ENCODE assay signal across 20 mouse cellular contexts in genomic region chr2:140653481-140653880, GRCm38 (mm10). TPM values are rescaled to one million over a fixed set of nuclear protein-coding genes. Genes with fewer than 3 reads are reported as not detected.
DNase-seq lines count a peak whose midpoint lies in the region; ATAC-seq and TF ChIP-seq lines count a peak whose summit lies in the region.
"Had no signal": no experiment of that assay in that cellular context is flagged by ENCODE, and none has a peak within 500 bp of the region (broad histone marks: within the 10 kb centered on the region; RNA-seq: fewer than 3 reads in every experiment).

No protein-coding gene starts in this region.

- no peaks in the 10 kb centered on the region for H3K9me3 ChIP-seq in neural tube, embryonic 12.5 days
- no peaks in the 10 kb centered on the region for H3K9me3 ChIP-seq in neural tube, embryonic 15.5 days (replicated peaks)
- H3K9me3 ChIP-seq in embryonic facial prominence, embryonic 12.5 days, result no peaks in the 10 kb centered on the region
- no peaks in the 10 kb centered on the region for H3K9me3 ChIP-seq in forebrain, embryonic 15.5 days
- no peaks in the 10 kb centered on the region for H3K9me3 ChIP-seq in midbrain, embryonic 16.5 days (replicated peaks; ENCODE audit: control insufficient read depth, low read length, poor library complexity, severe bottlenecking)
- H3K9me3 ChIP-seq: hindbrain, embryonic 15.5 days; liver, embryonic 13.5 days; lung, embryonic 15.5 days; stomach, embryonic 15.5 days had no signal

- no peak overlapping the region for H3K4me2 ChIP-seq in neural tube, embryonic 12.5 days (replicated peaks)
- no peak overlapping the region for H3K4me2 ChIP-seq in neural tube, embryonic 15.5 days
- H3K4me2 ChIP-seq in embryonic facial prominence, embryonic 12.5 days (replicated peaks), result no peak overlapping the region
- no peak overlapping the region for H3K4me2 ChIP-seq in forebrain, embryonic 15.5 days (replicated peaks)
- no peak overlapping the region for H3K4me2 ChIP-seq in midbrain, embryonic 16.5 days (ENCODE audit: low read length)
- H3K4me2 ChIP-seq: hindbrain, embryonic 15.5 days; liver, embryonic 13.5 days; lung, embryonic 15.5 days; stomach, embryonic 15.5 days had no signal

- no peaks in the 10 kb centered on the region; the same call in 1 of the 2 replicates for H3K27me3 ChIP-seq in neural tube, embryonic 12.5 days (replicated peaks)
- H3K27me3 ChIP-seq in neural tube, embryonic 15.5 days (replicated peaks), result no peaks in the 10 kb centered on the region
- H3K27me3 ChIP-seq in embryonic facial prominence, embryonic 12.5 days, result no peaks in the 10 kb centered on the region
- no peaks in the 10 kb centered on the region for H3K27me3 ChIP-seq in forebrain, embryonic 15.5 days
- H3K27me3 ChIP-seq in midbrain, embryonic 16.5 days (ENCODE audit: control insufficient read depth, insufficient read depth, low read depth, low read length), result no peaks in the 10 kb centered on the region
- H3K27me3 ChIP-seq: hindbrain, embryonic 15.5 days; liver, embryonic 13.5 days; lung, embryonic 15.5 days; stomach, embryonic 15.5 days had no signal

- ATAC-seq in neural tube, embryonic 12.5 days (ENCODE audit: low FRiP score, low read depth), result peak; percentile 79
- no peak for ATAC-seq in neural tube, embryonic 15.5 days (ENCODE audit: low FRiP score)
- ATAC-seq in embryonic facial prominence, embryonic 12.5 days (ENCODE audit: insufficient number of reproducible peaks, insufficient read depth, low FRiP score, low TSS enrichment), result peak; percentile 35; the same call in 1 of the 2 replicates
- ATAC-seq in forebrain, embryonic 15.5 days (replicated peaks), result peak; percentile 70; the same call in 1 of the 2 replicates
- peak; percentile 51; the same call in 1 of the 2 replicates for ATAC-seq in midbrain, embryonic 16.5 days
- no peak for ATAC-seq in megakaryocyte-erythroid progenitor cell, adult 5-6 weeks (replicated peaks; ENCODE audit: low FRiP score, low TSS enrichment, poor library complexity, severe bottlenecking)
- no peak for ATAC-seq in megakaryocyte progenitor cell, adult 5-6 weeks (replicated peaks; ENCODE audit: poor library complexity)
- ATAC-seq: intestine, postnatal 0 days had no signal

- no peak for DNase-seq in layer of hippocampus, adult 2 months (ENCODE audit: low spot score in 2 of 2)
- DNase-seq: adrenal gland, postnatal 10 days; cerebellum, adult 8-10 months; heart, adult 18-20 months; kidney, postnatal 10 days; liver, embryonic 13.5 days; right cerebral cortex, postnatal 14 days had no signal

- no peak overlapping the region for H3K4me3 ChIP-seq in neural tube, embryonic 12.5 days
- no peak overlapping the region for H3K4me3 ChIP-seq in neural tube, embryonic 15.5 days (replicated peaks)
- no peak overlapping the region for H3K4me3 ChIP-seq in embryonic facial prominence, embryonic 12.5 days
- H3K4me3 ChIP-seq in forebrain, embryonic 15.5 days, result no peak overlapping the region
- H3K4me3 ChIP-seq in midbrain, embryonic 16.5 days (ENCODE audit: low read depth, low read length), result no peak overlapping the region
- H3K4me3 ChIP-seq in layer of hippocampus, adult 2 months, result no peak overlapping the region
- H3K4me3 ChIP-seq: hindbrain, embryonic 15.5 days; liver, embryonic 13.5 days; lung, embryonic 15.5 days; stomach, embryonic 15.5 days had no signal

- H3K4me1 ChIP-seq in neural tube, embryonic 12.5 days, result peaks cover 10% of the 10 kb centered on the region; the same call in 1 of the 2 replicates
- no peaks in the 10 kb centered on the region for H3K4me1 ChIP-seq in neural tube, embryonic 15.5 days
- no peaks in the 10 kb centered on the region for H3K4me1 ChIP-seq in embryonic facial prominence, embryonic 12.5 days
- H3K4me1 ChIP-seq in forebrain, embryonic 15.5 days, result peaks cover 5% of the 10 kb centered on the region; the same call in 1 of the 2 replicates
- no peaks in the 10 kb centered on the region for H3K4me1 ChIP-seq in midbrain, embryonic 16.5 days (ENCODE audit: control insufficient read depth, insufficient read depth, low read length)
- H3K4me1 ChIP-seq: hindbrain, embryonic 15.5 days; liver, embryonic 13.5 days; lung, embryonic 15.5 days; stomach, embryonic 15.5 days had no signal

- no peak overlapping the region for H3K27ac ChIP-seq in neural tube, embryonic 12.5 days
- no peak overlapping the region for H3K27ac ChIP-seq in neural tube, embryonic 15.5 days (replicated peaks)
- no peak overlapping the region for H3K27ac ChIP-seq in embryonic facial prominence, embryonic 12.5 days
- no peak overlapping the region for H3K27ac ChIP-seq in forebrain, embryonic 15.5 days (replicated peaks)
- H3K27ac ChIP-seq in midbrain, embryonic 16.5 days (ENCODE audit: low read length), result no peak overlapping the region
- no peak overlapping the region for H3K27ac ChIP-seq in layer of hippocampus, adult 2 months
- H3K27ac ChIP-seq: hindbrain, embryonic 15.5 days; liver, embryonic 13.5 days; lung, embryonic 15.5 days; macrophage; stomach, embryonic 15.5 days had no signal

- no peaks in the 10 kb centered on the region for H3K36me3 ChIP-seq in neural tube, embryonic 12.5 days
- no peaks in the 10 kb centered on the region for H3K36me3 ChIP-seq in neural tube, embryonic 15.5 days
- 0 out of 2 replicates have a peak, but pooled peaks cover 6% of the 10 kb centered on the region for H3K36me3 ChIP-seq in embryonic facial prominence, embryonic 12.5 days
- H3K36me3 ChIP-seq in forebrain, embryonic 15.5 days, result no peaks in the 10 kb centered on the region
- no peaks in the 10 kb centered on the region for H3K36me3 ChIP-seq in midbrain, embryonic 16.5 days (ENCODE audit: control insufficient read depth, insufficient read depth, low read length)
- H3K36me3 ChIP-seq: hindbrain, embryonic 15.5 days; liver, embryonic 13.5 days; lung, embryonic 15.5 days; stomach, embryonic 15.5 days had no signal

- no peak for TF ChIP-seq CTCF in layer of hippocampus, adult 2 months (conservative IDR thresholded peaks at IDR 0.05)

- H3K9ac ChIP-seq in neural tube, embryonic 12.5 days, result no peak overlapping the region
- H3K9ac ChIP-seq in neural tube, embryonic 15.5 days (replicated peaks), result no peak overlapping the region
- no peak overlapping the region for H3K9ac ChIP-seq in embryonic facial prominence, embryonic 12.5 days
- no peak overlapping the region for H3K9ac ChIP-seq in forebrain, embryonic 15.5 days (replicated peaks)
- H3K9ac ChIP-seq in midbrain, embryonic 16.5 days (ENCODE audit: low read depth, low read length), result no peak overlapping the region
- H3K9ac ChIP-seq: hindbrain, embryonic 15.5 days; liver, embryonic 13.5 days; lung, embryonic 15.5 days; stomach, embryonic 15.5 days had no signal

RNA-seq across cellular contexts. Expression of gene Flrt3, which starts 17.8 kb away (rescaled TPM):
- polyA plus RNA-seq in neural tube, embryonic 12.5 days (2016; fragmentation: Nextera tagmentation; extraction: Ambion mirVana), result 33.6 and 35.2 TPM in 2 replicates
- 34.5 and 38.4 TPM in 2 replicates for polyA plus RNA-seq in neural tube, embryonic 15.5 days (2015; fragmentation: Nextera tagmentation; extraction: Ambion mirVana)
- polyA plus RNA-seq in embryonic facial prominence, embryonic 12.5 days (2016; fragmentation: Nextera tagmentation; extraction: Ambion mirVana), result 77.2 and 86.0 TPM in 2 replicates
- 52.8 and 56.6 TPM in 2 replicates for polyA plus RNA-seq in forebrain, embryonic 15.5 days (2015; fragmentation: Nextera tagmentation; extraction: Ambion mirVana)
- 37.8 and 46.7 TPM in 2 replicates for polyA plus RNA-seq in midbrain, embryonic 16.5 days (2015; fragmentation: Nextera tagmentation; extraction: Ambion mirVana)
- total RNA-seq in megakaryocyte-erythroid progenitor cell, adult 5-6 weeks (2014; fragmentation: Nextera tagmentation), result not detected in 2 replicates
- 0.42 TPM in 1 of 2 replicates, not detected in the other for total RNA-seq in megakaryocyte-erythroid progenitor cell, adult 5-6 weeks (2017)
- total RNA-seq in layer of hippocampus, adult 2 months (2021), result 10 to 100 TPM; 35.1 to 41.4 TPM
- total RNA-seq in megakaryocyte progenitor cell, adult 5-6 weeks (2015), result not detected in 2 replicates
- total RNA-seq in megakaryocyte progenitor cell, adult 5-6 weeks (2017), result not detected in 2 replicates
- total RNA-seq: common myeloid progenitor, adult 5-6 weeks had no signal

Comparison
In these comparisons a context has a peak if more than half of its experiments do, and no peak if none do; other contexts are left out.
1. ATAC-seq: peak in neural tube, embryonic 12.5 days (single experiment), embryonic facial prominence, embryonic 12.5 days (single experiment), forebrain, embryonic 15.5 days (single experiment) and midbrain, embryonic 16.5 days (single experiment); none in neural tube, embryonic 15.5 days (single experiment), megakaryocyte-erythroid progenitor cell, adult 5-6 weeks (single experiment) and megakaryocyte progenitor cell, adult 5-6 weeks (single experiment).